Mouse (Mus musculus): ENCODE data around the gene Stk4. TPM values are rescaled to one million over a fixed set of nuclear protein-coding genes. Genes with fewer than 3 reads are reported as not detected.

Gene Stk4
- polyA plus RNA-seq, 1 experiment from 2014 or later, result 17.2 TPM

GRCm38 (mm10) chr2:164128576-164129411 is 58.7 kb downstream of the Stk4 start:
- Histone ChIP-seq H3K4me1 (ENCODE audit: control insufficient read depth, insufficient read depth, low read length) (no peaks in the 10 kb centered on the region), H3K27ac (ENCODE audit: low read length) (no peak overlapping the region), H3K36me3 (ENCODE audit: control insufficient read depth, insufficient read depth, low read length) (no peaks in the 10 kb centered on the region), H3K4me2 (ENCODE audit: low read length) (no peak overlapping the region), H3K9me3 (replicated peaks; ENCODE audit: control insufficient read depth, low read length, poor library complexity, severe bottlenecking) (no peaks in the 10 kb centered on the region), H3K9ac (ENCODE audit: low read depth, low read length) (no peak overlapping the region), H3K4me3 (ENCODE audit: low read depth, low read length) (no peak overlapping the region), H3K27me3 (ENCODE audit: control insufficient read depth, insufficient read depth, low read depth, low read length) (no peaks in the 10 kb centered on the region)
- WGBS, result 93% methylated on average over 12 of the region's 12 CpGs
- ATAC-seq, result no peak

- Histone ChIP-seq H3K4me2 (ENCODE audit: low read length) (no peak overlapping the region), H3K36me3 (ENCODE audit: control insufficient read depth, insufficient read depth, low read length) (no peaks in the 10 kb centered on the region), H3K27me3 (ENCODE audit: control insufficient read depth, insufficient read depth, low read depth, low read length) (no peaks in the 10 kb centered on the region), H3K9ac (ENCODE audit: low read depth, low read length) (no peak overlapping the region), H3K27ac (ENCODE audit: low read length) (no peak overlapping the region), H3K4me3 (ENCODE audit: low read depth, low read length) (no peak overlapping the region), H3K9me3 (replicated peaks; ENCODE audit: control insufficient read depth, low read length, poor library complexity, severe bottlenecking) (no peaks in the 10 kb centered on the region), H3K4me1 (ENCODE audit: control insufficient read depth, insufficient read depth, low read length) (peaks cover 3% of the 10 kb centered on the region; the same call in 1 of the 2 replicates)
- WGBS, result 96% methylated on average over 1 of the region's 1 CpGs
- ATAC-seq, result no peak
Measured at GRCm38 (mm10) chr2:164131586-164131985, 61.5 kb downstream of the Stk4 start.

- Histone ChIP-seq H3K9ac (ENCODE audit: low read depth, low read length) (no peak overlapping the region), H3K4me1 (ENCODE audit: control insufficient read depth, insufficient read depth, low read length) (peaks cover 16% of the 10 kb centered on the region; the same call in 1 of the 2 replicates), H3K27me3 (ENCODE audit: control insufficient read depth, insufficient read depth, low read depth, low read length) (no peaks in the 10 kb centered on the region), H3K27ac (ENCODE audit: low read length) (no peak overlapping the region), H3K4me2 (ENCODE audit: low read length) (no peak overlapping the region), H3K4me3 (ENCODE audit: low read depth, low read length) (no peak overlapping the region), H3K9me3 (replicated peaks; ENCODE audit: control insufficient read depth, low read length, poor library complexity, severe bottlenecking) (no peaks in the 10 kb centered on the region), H3K36me3 (ENCODE audit: control insufficient read depth, insufficient read depth, low read length) (no peaks in the 10 kb centered on the region)
- ATAC-seq, result peak; percentile 76
- 51% methylated on average over 6 of the region's 6 CpGs for WGBS
Measured at GRCm38 (mm10) chr2:164134563-164134962, 64.4 kb downstream of the Stk4 start.

- no peaks in the 10 kb centered on the region for H3K9me3 ChIP-seq (replicated peaks; ENCODE audit: control insufficient read depth, low read length, poor library complexity, severe bottlenecking)
- no peak overlapping the region for H3K9ac ChIP-seq (ENCODE audit: low read depth, low read length)
- no peaks in the 10 kb centered on the region for H3K27me3 ChIP-seq (ENCODE audit: control insufficient read depth, insufficient read depth, low read depth, low read length)
- H3K4me2 ChIP-seq (ENCODE audit: low read length), result no peak overlapping the region
- H3K4me3 ChIP-seq (ENCODE audit: low read depth, low read length), result no peak overlapping the region
- no peak overlapping the region for H3K27ac ChIP-seq (ENCODE audit: low read length)
- peaks cover 16% of the 10 kb centered on the region; the same call in 1 of the 2 replicates for H3K4me1 ChIP-seq (ENCODE audit: control insufficient read depth, insufficient read depth, low read length)
- ATAC-seq, result no peak
- no peaks in the 10 kb centered on the region for H3K36me3 ChIP-seq (ENCODE audit: control insufficient read depth, insufficient read depth, low read length)
- WGBS, result 91% methylated on average over 1 of the region's 1 CpGs
Measured at GRCm38 (mm10) chr2:164135367-164135766, 65.2 kb downstream of the Stk4 start.

- 17% methylated on average over 2 of the region's 2 CpGs for WGBS
- Histone ChIP-seq H3K27ac (ENCODE audit: low read length) (no peak overlapping the region), H3K36me3 (ENCODE audit: control insufficient read depth, insufficient read depth, low read length) (no peaks in the 10 kb centered on the region), H3K4me1 (ENCODE audit: control insufficient read depth, insufficient read depth, low read length) (peaks cover 16% of the 10 kb centered on the region; the same call in 1 of the 2 replicates), H3K27me3 (ENCODE audit: control insufficient read depth, insufficient read depth, low read depth, low read length) (no peaks in the 10 kb centered on the region), H3K9ac (ENCODE audit: low read depth, low read length) (no peak overlapping the region), H3K9me3 (replicated peaks; ENCODE audit: control insufficient read depth, low read length, poor library complexity, severe bottlenecking) (no peaks in the 10 kb centered on the region), H3K4me2 (ENCODE audit: low read length) (no peak overlapping the region), H3K4me3 (ENCODE audit: low read depth, low read length) (no peak overlapping the region)
- ATAC-seq, result no peak
Measured at GRCm38 (mm10) chr2:164136393-164136792, 66.3 kb downstream of the Stk4 start.

GRCm38 (mm10) chr2:164137754-164138153 is 67.6 kb downstream of the Stk4 start:
- Histone ChIP-seq H3K4me1 (ENCODE audit: control insufficient read depth, insufficient read depth, low read length) (peaks cover 16% of the 10 kb centered on the region; the same call in 1 of the 2 replicates), H3K9me3 (replicated peaks; ENCODE audit: control insufficient read depth, low read length, poor library complexity, severe bottlenecking) (no peaks in the 10 kb centered on the region), H3K36me3 (ENCODE audit: control insufficient read depth, insufficient read depth, low read length) (no peaks in the 10 kb centered on the region), H3K27me3 (ENCODE audit: control insufficient read depth, insufficient read depth, low read depth, low read length) (no peaks in the 10 kb centered on the region), H3K4me2 (ENCODE audit: low read length) (no peak overlapping the region), H3K4me3 (ENCODE audit: low read depth, low read length) (no peak overlapping the region), H3K9ac (ENCODE audit: low read depth, low read length) (0 out of 2 replicates have a peak overlapping the region, but pooled peaks have one; percentile 27), H3K27ac (ENCODE audit: low read length) (no peak overlapping the region)
- no peak for ATAC-seq
- WGBS, result 64% methylated on average over 6 of the region's 6 CpGs

GRCm38 (mm10) chr2:164142021-164142420 is 71.9 kb downstream of the Stk4 start:
- ATAC-seq, result no peak
- H3K9me3 ChIP-seq (replicated peaks; ENCODE audit: control insufficient read depth, low read length, poor library complexity, severe bottlenecking), result no peaks in the 10 kb centered on the region
- no peak overlapping the region for H3K4me3 ChIP-seq (ENCODE audit: low read depth, low read length)
- 59% methylated on average over 10 of the region's 10 CpGs for WGBS
- H3K4me1 ChIP-seq (ENCODE audit: control insufficient read depth, insufficient read depth, low read length), result peaks cover 9% of the 10 kb centered on the region; the same call in 1 of the 2 replicates
- H3K36me3 ChIP-seq (ENCODE audit: control insufficient read depth, insufficient read depth, low read length), result no peaks in the 10 kb centered on the region
- no peaks in the 10 kb centered on the region for H3K27me3 ChIP-seq (ENCODE audit: control insufficient read depth, insufficient read depth, low read depth, low read length)
- H3K9ac ChIP-seq (ENCODE audit: low read depth, low read length), result no peak overlapping the region
- H3K4me2 ChIP-seq (ENCODE audit: low read length), result no peak overlapping the region
- H3K27ac ChIP-seq (ENCODE audit: low read length), result no peak overlapping the region

GRCm38 (mm10) chr2:164144025-164144424 is 73.9 kb downstream of the Stk4 start:
- ATAC-seq, result no peak
- 53% methylated on average over 6 of the region's 6 CpGs for WGBS

GRCm38 (mm10) chr2:164144541-164144940 is 74.4 kb downstream of the Stk4 start:
- no peak overlapping the region for H3K4me2 ChIP-seq (ENCODE audit: low read length)
- no peak for ATAC-seq
- H3K36me3 ChIP-seq (ENCODE audit: control insufficient read depth, insufficient read depth, low read length), result no peaks in the 10 kb centered on the region
- no peaks in the 10 kb centered on the region; the same call in 1 of the 2 replicates for H3K4me1 ChIP-seq (ENCODE audit: control insufficient read depth, insufficient read depth, low read length)
- no peak overlapping the region for H3K9ac ChIP-seq (ENCODE audit: low read depth, low read length)
- no peak overlapping the region for H3K27ac ChIP-seq (ENCODE audit: low read length)
- 83% methylated on average over 10 of the region's 10 CpGs for WGBS
- no peak overlapping the region for H3K4me3 ChIP-seq (ENCODE audit: low read depth, low read length)
- H3K9me3 ChIP-seq (replicated peaks; ENCODE audit: control insufficient read depth, low read length, poor library complexity, severe bottlenecking), result no peaks in the 10 kb centered on the region
- no peaks in the 10 kb centered on the region for H3K27me3 ChIP-seq (ENCODE audit: control insufficient read depth, insufficient read depth, low read depth, low read length)

More at GRCm38 (mm10) chr2:164144025-164144424, 73.9 kb downstream of the Stk4 start:
- Histone ChIP-seq H3K27ac (ENCODE audit: low read length) (no peak overlapping the region), H3K4me3 (ENCODE audit: low read depth, low read length) (no peak overlapping the region), H3K9me3 (replicated peaks; ENCODE audit: control insufficient read depth, low read length, poor library complexity, severe bottlenecking) (no peaks in the 10 kb centered on the region), H3K4me1 (ENCODE audit: control insufficient read depth, insufficient read depth, low read length) (no peaks in the 10 kb centered on the region; the same call in 1 of the 2 replicates), H3K9ac (ENCODE audit: low read depth, low read length) (no peak overlapping the region), H3K36me3 (ENCODE audit: control insufficient read depth, insufficient read depth, low read length) (no peaks in the 10 kb centered on the region), H3K4me2 (ENCODE audit: low read length) (no peak overlapping the region), H3K27me3 (ENCODE audit: control insufficient read depth, insufficient read depth, low read depth, low read length) (no peaks in the 10 kb centered on the region)
